Mouse (Mus musculus) lung, adult 2 months (tissue): Measurements from ENCODE around the gene Tanc1.

Source experiments
- CTCF ChIP-seq: fragments of 200-500 bp; IDR thresholded peaks from 2 replicates; pipeline ENCODE4 v1.5.1; 2011; ENCODE audit warnings: mild to moderate bottlenecking, low read length, control low read depth; ENCODE audit not compliant: insufficient read depth
- POLR2A ChIP-seq: fragments of 200-500 bp; IDR thresholded peaks from 2 replicates; pipeline ENCODE4 v1.6.1; 2011; ENCODE audit warnings: low read depth, mild to moderate bottlenecking, control low read depth, low read length, borderline replicate concordance; ENCODE audit errors: extremely low read depth

- no peak for TF ChIP-seq CTCF
- TF ChIP-seq POLR2A: no peak
These were observed 232.0 kb downstream of the Tanc1 start for GRCm38 (mm10) chr2:59843848-59844247.
